Mouse (Mus musculus): ENCODE results near the gene Slc16a8. TPM values are rescaled to one million over a fixed set of nuclear protein-coding genes. Genes with fewer than 3 reads are reported as not detected.
A peak's percentile ranks its signal among the peaks of the same experiment; 100 is the strongest.

The Slc16a8 gene
- polyA plus RNA-seq, 1 experiment from 2014 or later, result 0.36 TPM

DNA sequence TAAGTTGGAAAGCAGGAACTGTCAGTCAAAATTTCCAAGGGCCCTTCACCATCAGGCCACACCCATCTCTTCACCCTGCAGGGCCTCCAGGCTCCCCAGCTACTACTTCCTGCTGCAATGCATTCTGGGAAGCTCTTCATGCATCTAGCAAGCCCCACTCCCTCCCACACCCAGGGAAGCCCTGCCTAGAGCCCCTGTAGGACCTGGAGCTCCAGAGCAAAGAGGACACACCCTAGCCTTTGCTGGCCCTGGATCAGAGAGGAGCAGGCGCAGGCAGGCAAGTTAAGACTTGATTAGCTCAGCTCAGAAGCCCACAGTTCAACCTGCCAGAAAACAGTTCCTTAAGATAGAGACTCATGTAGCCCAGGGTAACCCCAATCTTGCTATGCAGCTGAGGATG, 26.8 kb upstream of the Slc16a8 start:
- no peak for ATAC-seq (ENCODE audit: low FRiP score)
- Histone ChIP-seq H3K4me3 (no peak overlapping the region), H3K9ac (no peak overlapping the region), H3K27me3 (no peaks in the 10 kb centered on the region), H3K9me3 (replicated peaks) (no peaks in the 10 kb centered on the region), H3K4me1 (no peaks in the 10 kb centered on the region), H3K27ac (no peak overlapping the region), H3K36me3 (peaks cover 4% of the 10 kb centered on the region; the same call in 1 of the 2 replicates), H3K4me2 (replicated peaks) (no peak overlapping the region)
- WGBS, result 80% methylated on average over 1 of the region's 1 CpGs

GRCm38 (mm10) chr15:79280850-79281249, 26.3 kb upstream of the Slc16a8 start:
- no peak for ATAC-seq (ENCODE audit: low FRiP score)
- Histone ChIP-seq H3K9ac (no peak overlapping the region), H3K4me2 (replicated peaks) (no peak overlapping the region), H3K27ac (no peak overlapping the region), H3K4me1 (no peaks in the 10 kb centered on the region), H3K27me3 (no peaks in the 10 kb centered on the region), H3K36me3 (no peaks in the 10 kb centered on the region), H3K9me3 (replicated peaks) (no peaks in the 10 kb centered on the region), H3K4me3 (no peak overlapping the region)
- WGBS, result 66% methylated on average over 5 of the region's 5 CpGs

- 39% methylated on average over 6 of the region's 6 CpGs for WGBS
- no peaks in the 10 kb centered on the region for H3K4me1 ChIP-seq
- no peak for ATAC-seq (ENCODE audit: low FRiP score)
These were observed 25.6 kb upstream of the Slc16a8 start for GRCm38 (mm10) chr15:79280209-79280608.

GRCm38 (mm10) chr15:79277728-79278127, 23.2 kb upstream of the Slc16a8 start:
- Histone ChIP-seq H3K4me2 (replicated peaks) (no peak overlapping the region), H3K4me3 (no peak overlapping the region), H3K9me3 (replicated peaks) (no peaks in the 10 kb centered on the region), H3K27me3 (no peaks in the 10 kb centered on the region), H3K4me1 (0 out of 2 replicates have a peak, but pooled peaks cover 3% of the 10 kb centered on the region), H3K36me3 (no peaks in the 10 kb centered on the region), H3K27ac (no peak overlapping the region), H3K9ac (no peak overlapping the region)
- no peak for ATAC-seq (ENCODE audit: low FRiP score)
- 58% methylated on average over 10 of the region's 10 CpGs for WGBS

More at GRCm38 (mm10) chr15:79280209-79280608, 25.6 kb upstream of the Slc16a8 start:
- no peaks in the 10 kb centered on the region for H3K9me3 ChIP-seq (replicated peaks)
- H3K36me3 ChIP-seq, result no peaks in the 10 kb centered on the region
- no peak overlapping the region for H3K27ac ChIP-seq
- no peak overlapping the region for H3K4me3 ChIP-seq
- H3K4me2 ChIP-seq (replicated peaks), result no peak overlapping the region
- no peak overlapping the region for H3K9ac ChIP-seq
- H3K27me3 ChIP-seq, result no peaks in the 10 kb centered on the region

DNA sequence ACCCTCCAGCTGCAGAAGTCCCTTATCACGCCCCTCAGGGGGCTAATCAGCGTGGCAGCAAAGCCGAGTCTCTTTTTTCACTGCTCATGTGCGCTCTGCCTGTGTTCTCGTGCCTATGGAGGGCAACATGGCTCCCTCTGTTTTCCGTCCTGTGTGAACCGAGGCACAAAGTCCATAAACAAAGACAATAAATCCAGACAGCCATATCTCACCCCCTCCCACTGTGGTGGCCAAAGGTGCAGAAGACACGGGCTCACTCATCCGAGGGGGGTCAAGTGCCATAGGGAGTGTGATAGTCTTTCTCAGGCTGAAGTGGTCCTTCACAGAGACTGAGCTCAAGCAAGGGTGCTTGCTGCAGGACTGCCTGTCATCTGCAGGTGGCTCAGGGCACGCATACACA, 18.5 kb upstream of the Slc16a8 start:
- no peak for ATAC-seq (ENCODE audit: low FRiP score)
- WGBS, result 53% methylated on average over 10 of the region's 10 CpGs
- H3K9ac ChIP-seq, result no peak overlapping the region
- no peaks in the 10 kb centered on the region for H3K9me3 ChIP-seq (replicated peaks)
- peaks cover 14% of the 10 kb centered on the region for H3K4me1 ChIP-seq
- no peak overlapping the region for H3K4me3 ChIP-seq
- H3K4me2 ChIP-seq (replicated peaks), result no peak overlapping the region
- H3K27me3 ChIP-seq, result peaks cover 8% of the 10 kb centered on the region
- H3K36me3 ChIP-seq, result no peaks in the 10 kb centered on the region
- no peak overlapping the region for H3K27ac ChIP-seq

- no peaks in the 10 kb centered on the region for H3K36me3 ChIP-seq
- H3K4me3 ChIP-seq, result peak overlapping the region; percentile 40
- H3K27ac ChIP-seq, result no peak overlapping the region
- H3K4me2 ChIP-seq (replicated peaks), result peak overlapping the region; percentile 75
- peaks cover 17% of the 10 kb centered on the region for H3K27me3 ChIP-seq
- H3K4me1 ChIP-seq, result peaks cover 14% of the 10 kb centered on the region
- H3K9ac ChIP-seq, result peak overlapping the region; percentile 52
- 16% methylated on average over 17 of the region's 17 CpGs for WGBS
- no peaks in the 10 kb centered on the region for H3K9me3 ChIP-seq (replicated peaks)
- ATAC-seq (ENCODE audit: low FRiP score), result peak; percentile 46; the same call in 1 of the 2 replicates
These were observed 16.7 kb upstream of the Slc16a8 start for GRCm38 (mm10) chr15:79271124-79271746.

DNA sequence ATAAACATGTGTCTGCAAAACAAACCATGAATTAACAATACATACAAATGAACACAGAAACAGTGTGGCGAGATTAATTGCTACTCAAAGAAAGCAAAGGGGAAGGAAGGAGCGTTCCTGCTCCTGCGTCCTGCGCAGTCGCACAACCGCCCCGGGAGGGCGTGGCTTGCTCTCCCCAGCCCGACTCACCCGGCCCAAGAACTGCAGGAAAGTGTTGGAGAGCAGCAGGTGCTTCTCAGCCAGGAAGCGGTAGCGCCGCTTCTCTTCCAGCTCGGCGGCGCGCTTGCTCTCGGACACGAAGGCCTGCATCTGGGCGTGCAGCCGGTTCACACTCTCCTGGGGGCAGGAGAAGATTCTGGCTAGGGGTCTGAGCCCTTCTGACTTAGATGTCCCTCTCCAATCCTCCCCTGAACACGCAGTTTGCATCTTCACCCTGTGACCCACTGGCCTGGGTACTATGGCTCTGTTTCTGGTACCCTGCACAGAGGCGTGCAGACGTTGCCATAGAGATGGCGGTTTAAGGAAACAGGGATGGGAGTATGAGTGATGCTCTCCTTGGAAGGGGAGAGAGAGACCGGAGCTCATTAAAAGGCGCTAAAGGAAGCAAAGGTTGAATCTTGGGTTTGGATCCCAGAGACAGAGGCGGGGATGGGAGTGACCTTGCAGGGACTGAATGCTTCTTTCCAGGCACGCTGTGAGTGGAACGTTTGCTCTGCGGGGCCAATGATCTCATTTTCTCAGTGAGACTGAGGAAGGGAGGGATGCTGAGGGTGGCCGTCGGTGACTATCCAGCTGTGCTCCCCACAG, 16.0 kb upstream of the Slc16a8 start:
- Histone ChIP-seq H3K4me3 (peak overlapping the region; percentile 40), H3K9me3 (replicated peaks) (no peaks in the 10 kb centered on the region), H3K9ac (peak overlapping the region; percentile 52), H3K27ac (no peak overlapping the region), H3K4me2 (replicated peaks) (peak overlapping the region; percentile 75), H3K27me3 (peaks cover 20% of the 10 kb centered on the region), H3K36me3 (no peaks in the 10 kb centered on the region), H3K4me1 (peaks cover 14% of the 10 kb centered on the region)
- 2% methylated on average over 33 of the region's 33 CpGs for WGBS
- ATAC-seq (ENCODE audit: low FRiP score), result peak; percentile 70

- H3K27me3 ChIP-seq, result peaks cover 29% of the 10 kb centered on the region
- H3K4me2 ChIP-seq (replicated peaks), result no peak overlapping the region
- no peak for ATAC-seq (ENCODE audit: low FRiP score)
- no peaks in the 10 kb centered on the region for H3K36me3 ChIP-seq
- 29% methylated on average over 1 of the region's 1 CpGs for WGBS
- H3K9me3 ChIP-seq (replicated peaks), result no peaks in the 10 kb centered on the region
- H3K4me1 ChIP-seq, result peaks cover 14% of the 10 kb centered on the region
- H3K9ac ChIP-seq, result no peak overlapping the region
- no peak overlapping the region for H3K27ac ChIP-seq
- H3K4me3 ChIP-seq, result no peak overlapping the region
These were observed 14.0 kb upstream of the Slc16a8 start for GRCm38 (mm10) chr15:79268521-79268920.

- H3K27me3 ChIP-seq, result peaks cover 55% of the 10 kb centered on the region
- H3K9ac ChIP-seq, result no peak overlapping the region
- no peak overlapping the region for H3K27ac ChIP-seq
- ATAC-seq (ENCODE audit: low FRiP score), result no peak
- WGBS, result 64% methylated on average over 4 of the region's 4 CpGs
- H3K4me3 ChIP-seq, result no peak overlapping the region
- H3K4me1 ChIP-seq, result peaks cover 15% of the 10 kb centered on the region
- H3K4me2 ChIP-seq (replicated peaks), result no peak overlapping the region
- no peaks in the 10 kb centered on the region for H3K36me3 ChIP-seq
- no peaks in the 10 kb centered on the region for H3K9me3 ChIP-seq (replicated peaks)
These were observed 10.8 kb upstream of the Slc16a8 start for GRCm38 (mm10) chr15:79265384-79265783.

- Histone ChIP-seq H3K27me3 (peaks cover 72% of the 10 kb centered on the region), H3K27ac (no peak overlapping the region), H3K9me3 (replicated peaks) (no peaks in the 10 kb centered on the region), H3K4me3 (no peak overlapping the region), H3K4me1 (peaks cover 13% of the 10 kb centered on the region), H3K36me3 (no peaks in the 10 kb centered on the region), H3K4me2 (replicated peaks) (no peak overlapping the region), H3K9ac (no peak overlapping the region)
- ATAC-seq (ENCODE audit: low FRiP score), result no peak
- 94% methylated on average over 6 of the region's 6 CpGs for WGBS
These were observed 9.2 kb upstream of the Slc16a8 start for GRCm38 (mm10) chr15:79263726-79264125.

DNA sequence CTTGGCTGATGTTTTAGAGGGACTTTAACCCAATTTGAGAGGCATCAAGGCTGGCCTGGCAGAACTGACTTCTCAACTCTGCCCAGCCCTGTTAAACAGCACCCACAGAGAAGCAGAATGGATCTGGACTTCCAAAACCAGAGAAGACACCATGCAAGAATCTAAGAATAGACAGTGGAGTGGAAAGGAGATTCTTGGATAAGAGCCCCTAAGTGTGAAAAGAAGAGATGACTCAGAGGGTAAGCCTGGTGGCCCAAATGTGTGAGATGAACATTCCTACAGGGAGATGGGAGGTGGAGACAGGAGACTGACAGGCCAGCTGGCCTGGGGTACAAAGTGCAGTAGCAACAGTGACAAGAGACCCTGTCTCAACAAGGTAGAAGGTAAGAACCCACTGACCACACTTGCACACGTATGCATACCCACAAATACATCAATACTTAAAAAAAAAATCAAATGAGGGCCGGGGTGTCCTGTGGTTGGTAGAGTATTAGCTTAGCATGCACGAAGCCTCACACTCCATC, 8.3 kb upstream of the Slc16a8 start:
- 93% methylated on average over 3 of the region's 3 CpGs for WGBS
- H3K4me1 ChIP-seq, result peaks cover 13% of the 10 kb centered on the region
- peaks cover 74% of the 10 kb centered on the region for H3K27me3 ChIP-seq
- H3K36me3 ChIP-seq, result no peaks in the 10 kb centered on the region
- H3K4me3 ChIP-seq, result no peak overlapping the region
- no peak overlapping the region for H3K9ac ChIP-seq
- no peak overlapping the region for H3K4me2 ChIP-seq (replicated peaks)
- H3K9me3 ChIP-seq (replicated peaks), result no peaks in the 10 kb centered on the region
- H3K27ac ChIP-seq, result no peak overlapping the region
- ATAC-seq (ENCODE audit: low FRiP score), result no peak

- Histone ChIP-seq H3K27me3 (peaks cover 72% of the 10 kb centered on the region), H3K27ac (no peak overlapping the region), H3K9me3 (replicated peaks) (no peaks in the 10 kb centered on the region), H3K36me3 (no peaks in the 10 kb centered on the region), H3K4me1 (peaks cover 13% of the 10 kb centered on the region), H3K9ac (no peak overlapping the region), H3K4me2 (replicated peaks) (peak overlapping the region; percentile 100; the same call in 1 of the 2 replicates), H3K4me3 (no peak overlapping the region)
- ATAC-seq (ENCODE audit: low FRiP score), result no peak
- WGBS, result 19% methylated on average over 13 of the region's 13 CpGs
These were observed 7.8 kb upstream of the Slc16a8 start for GRCm38 (mm10) chr15:79262375-79262774.
